Mouse (Mus musculus) MEL (cell line): Measurements from ENCODE around the gene Dnah17.

ENCODE experiments used
- CTCF ChIP-seq, 3 experiments: IDR thresholded peaks in 2 of 3; conservative IDR thresholded peaks in 1 of 3; 2 replicates each; pipeline ENCODE4 v1.5.1; 2011 to 2012; ENCODE audit warnings: low read length in 3 of 3, low read depth in 2 of 3, mild to moderate bottlenecking in 2 of 3, improper control_type of control experiment in 1 of 3, inconsistent platforms in 1 of 3, mixed read lengths in 1 of 3, moderate library complexity in 1 of 3; ENCODE audit not compliant: control insufficient read depth in 1 of 3, insufficient read depth in 1 of 3, poor library complexity in 1 of 3, severe bottlenecking in 1 of 3
- EP300 ChIP-seq, 2 experiments: IDR thresholded peaks; 2 replicates each; pipeline ENCODE4 v1.6.1; 2011; ENCODE audit warnings: improper control_type of control experiment in 2 of 2, low read length in 2 of 2, low read depth in 1 of 2, mild to moderate bottlenecking in 1 of 2
- KAT2A ChIP-seq: conservative IDR thresholded peaks from 2 replicates; pipeline ENCODE4 v1.6.1; 2012; ENCODE audit warnings: low read depth, low read length, improper control_type of control experiment, inconsistent platforms
- MAX ChIP-seq: IDR thresholded peaks from 2 replicates; pipeline ENCODE4 v1.6.1; 2011; ENCODE audit warnings: low read length, improper control_type of control experiment
- POLR2A ChIP-seq, 2 experiments: IDR thresholded peaks; 2 replicates each; pipeline ENCODE4 v1.6.1; 2011 to 2012; ENCODE audit warnings: low read length in 2 of 2, mild to moderate bottlenecking in 2 of 2, control low read depth in 1 of 2, improper control_type of control experiment in 1 of 2, low read depth in 1 of 2, moderate library complexity in 1 of 2; ENCODE audit not compliant: control insufficient read depth in 1 of 2, insufficient read depth in 1 of 2, poor library complexity in 1 of 2
- TAL1 ChIP-seq: IDR thresholded peaks from 2 replicates; pipeline ENCODE4 v1.6.1; 2012; ENCODE audit warnings: mild to moderate bottlenecking, inconsistent platforms, low read length, moderate library complexity, mixed read lengths
- TCF12 ChIP-seq: IDR thresholded peaks from 2 replicates; pipeline ENCODE4 v1.6.1; 2014; ENCODE audit warnings: low read depth, mild to moderate bottlenecking, inconsistent platforms, low read length, improper control_type of control experiment, moderate library complexity
- USF1 ChIP-seq: IDR thresholded peaks from 2 replicates; pipeline ENCODE4 v1.6.1; 2014; ENCODE audit warnings: low read depth, mild to moderate bottlenecking, inconsistent platforms, low read length, improper control_type of control experiment, moderate library complexity
- ZKSCAN1 ChIP-seq: IDR thresholded peaks from 2 replicates; pipeline ENCODE4 v1.6.1; 2012; ENCODE audit warnings: low read depth, mild to moderate bottlenecking, inconsistent platforms, low read length, improper control_type of control experiment, moderate library complexity

DNA sequence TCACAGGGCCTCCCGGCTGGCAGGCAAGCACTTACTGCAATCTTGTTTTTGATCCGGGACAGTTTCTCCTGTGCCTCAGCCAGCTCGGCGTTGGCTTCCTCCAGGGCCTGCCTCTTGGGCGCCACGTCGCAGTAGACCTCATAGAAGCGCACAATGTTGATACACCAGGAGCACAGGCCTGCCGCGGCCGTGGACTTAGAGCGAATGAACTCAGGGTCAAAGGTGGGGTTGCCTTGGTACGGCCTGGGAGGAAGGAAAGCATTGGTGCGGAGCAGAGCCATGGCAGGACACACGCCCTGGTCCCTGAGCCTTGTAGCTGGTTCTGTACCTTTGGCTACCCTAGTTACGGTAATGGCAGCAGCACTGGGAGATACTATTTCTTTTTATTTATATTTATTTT, 80.3 kb downstream of the Dnah17 start:
- TF ChIP-seq TAL1 (no peak), CTCF (IDR thresholded peaks at IDR 0.05 in 2 of 3, conservative IDR thresholded peaks at IDR 0.05 in 1 of 3; ENCODE audit: control insufficient read depth in 1 of 3, insufficient read depth in 1 of 3, low read depth in 2 of 3, low read length in 3 of 3, poor library complexity in 1 of 3, severe bottlenecking in 1 of 3) (no peak), ZKSCAN1 (no peak), POLR2A (IDR thresholded peaks at IDR 0.05; ENCODE audit: control insufficient read depth in 1 of 2, insufficient read depth in 1 of 2, low read depth in 1 of 2, low read length in 2 of 2, poor library complexity in 1 of 2) (no peak), EP300 (IDR thresholded peaks at IDR 0.05; ENCODE audit: low read depth in 1 of 2, low read length in 2 of 2) (no peak), TCF12 (no peak), USF1 (no peak), KAT2A (no peak), MAX (no peak)
